ENCODE assay signal across 17 mouse cellular contexts in genomic region chr9:58067546-58067945, GRCm38 (mm10). TPM values are rescaled to one million over a fixed set of nuclear protein-coding genes. Genes with fewer than 3 reads are reported as not detected.
DNase-seq lines count a peak whose midpoint lies in the region; TF ChIP-seq lines count a peak whose summit lies in the region.
"Had no signal": no experiment of that assay in that cellular context is flagged by ENCODE, and none has a peak within 500 bp of the region (broad histone marks: within the 10 kb centered on the region; RNA-seq: fewer than 3 reads in every experiment).

No protein-coding gene starts in this region.

- no peak for TF ChIP-seq POLR2A in cortical plate, adult 2 months (IDR thresholded peaks at IDR 0.05; ENCODE audit: extremely low read depth, insufficient read depth, low read length)

- peak; percentile 25 for DNase-seq in heart, postnatal 4 days
- DNase-seq in heart, adult 8-10 months (ENCODE audit: low spot score) = no peak
- DNase-seq in brain, adult 2 months (ENCODE audit: low read depth, low spot score) = peak; percentile 90
- DNase-seq in cerebellum, adult 11 months = peak; percentile 74
- DNase-seq in urinary bladder, postnatal 14 days (ENCODE audit: low spot score) = no peak
- DNase-seq in liver = no peak
- DNase-seq: adrenal gland, adult 8-10 months; gastrocnemius, postnatal 25 days; thymus, postnatal 4 days had no signal

- no peak overlapping the region for H3K4me3 ChIP-seq in cortical plate, adult 2 months (ENCODE audit: insufficient read depth, low read length)
- H3K4me3 ChIP-seq: kidney, embryonic 15.5 days; limb, embryonic 15.5 days had no signal

- no peak for TF ChIP-seq CTCF in cortical plate, adult 2 months (IDR thresholded peaks at IDR 0.05; ENCODE audit: extremely low read depth, insufficient read depth, low read length)

- peaks cover 11% of the 10 kb centered on the region for H3K4me1 ChIP-seq in cortical plate, adult 2 months (ENCODE audit: control insufficient read depth, insufficient read depth, low read length)

- H3K27ac ChIP-seq in cortical plate, adult 2 months (ENCODE audit: insufficient read depth, low read length) = peak overlapping the region; percentile 60
- H3K27ac ChIP-seq: kidney, embryonic 15.5 days; limb, embryonic 15.5 days had no signal

RNA-seq across cellular contexts. Expression of gene Stra6, which starts 4.0 kb away (rescaled TPM):
- under 1 TPM; 0.11 to 0.26 TPM for total RNA-seq in heart, postnatal 4 days (2021)
- total RNA-seq in heart, adult 8-10 months (2022) = 1 to 10 TPM in 1 of 4 experiments, under 1 TPM in 3; 0.50 to 1.5 (median 0.67) TPM
- 6.8 and 9.9 TPM in 2 replicates for polyA plus RNA-seq in cortical plate, adult 2 months (2012; rRNA removed)
- total RNA-seq: megakaryocyte, adult 5-6 weeks had no signal

RNA-seq across cellular contexts. Expression of gene Ccdc33, which starts 51.1 kb away (rescaled TPM):
- not detected for total RNA-seq in heart, postnatal 4 days (2021)
- total RNA-seq in heart, adult 8-10 months (2022) = under 1 TPM in 3 of 4 experiments, not detected in 1; 0.26 to 0.44 (median 0.30) TPM
- polyA plus RNA-seq in cortical plate, adult 2 months (2012; rRNA removed) = 1.5 and 1.7 TPM in 2 replicates
- total RNA-seq: gastrocnemius, postnatal 25 days; megakaryocyte, adult 5-6 weeks had no signal
- polyA plus RNA-seq: heart, embryonic 14.5 days; limb, embryonic 15.5 days; lung, embryonic 14.5 days; small intestine, adult 2 months; stomach, embryonic 16.5 days had no signal

Comparison
In these comparisons a context has a peak if more than half of its experiments do, and no peak if none do; other contexts are left out.
1. DNase-seq: peak in heart, postnatal 4 days (single experiment), brain, adult 2 months (single experiment) and cerebellum, adult 11 months (single experiment); none in heart, adult 8-10 months (single experiment), urinary bladder, postnatal 14 days (single experiment) and liver (single experiment).